Mouse (Mus musculus) adrenal gland, postnatal 14 days (tissue): Measurements from ENCODE around the gene Ankrd6. TPM values are rescaled to one million over a fixed set of nuclear protein-coding genes. Genes with fewer than 3 reads are reported as not detected.
A peak's percentile ranks its signal among the peaks of the same experiment; 100 is the strongest.

Experiments
- DNase-seq: peaks from one replicate; pipeline ENCODE4 v3.0.0; 2021; ENCODE audit warnings: mixed read lengths
- total RNA-seq: library from RNA; stranded (reverse); gene quantifications from 2 replicates; pipeline ENCODE4 v1.2.3, GENCODE M21; 2021

Gene Ankrd6
- total RNA-seq, 1 experiment from 2014 or later = 3.0 TPM

DNA sequence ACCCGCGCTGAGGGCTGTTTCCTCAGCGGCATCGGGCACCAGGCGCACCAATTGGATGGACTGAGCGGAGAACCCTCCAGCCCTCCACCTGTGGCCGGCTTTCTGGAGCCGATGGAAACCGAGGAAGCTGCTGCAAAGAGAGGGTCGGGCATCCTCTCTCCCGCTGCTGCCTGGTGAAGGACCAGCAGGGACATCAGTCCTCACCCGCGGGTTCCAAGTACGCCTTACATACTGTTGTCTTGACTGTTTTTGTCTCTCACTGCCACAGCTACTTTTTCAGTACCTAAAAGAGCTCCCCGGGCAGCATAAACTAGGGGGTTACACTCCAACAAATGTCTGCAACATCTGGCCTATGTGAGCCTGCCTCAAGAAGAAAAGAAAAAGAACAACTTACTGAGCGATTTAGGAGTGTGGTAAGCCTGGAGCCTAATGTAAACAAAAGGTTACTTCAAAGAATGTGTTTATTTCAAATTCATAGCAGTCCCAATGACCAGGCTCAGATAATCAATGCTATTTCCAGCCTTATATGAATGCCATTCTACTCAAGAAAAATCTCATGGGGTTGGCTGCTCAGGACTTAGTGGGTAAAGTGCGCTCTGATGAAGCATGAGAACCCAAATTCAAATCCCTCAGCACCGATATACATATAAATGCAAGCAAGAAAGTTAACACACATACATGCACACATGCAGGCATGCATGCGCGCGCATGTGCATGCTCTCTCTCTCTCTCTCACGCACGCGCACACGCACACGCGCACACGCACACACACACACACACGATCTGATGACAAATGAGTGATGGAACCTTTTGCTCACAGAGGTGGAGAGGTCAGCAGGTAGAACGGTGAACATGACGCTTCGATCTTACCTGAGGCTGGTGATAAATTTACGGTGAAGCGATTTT, 647 bp upstream of the Ankrd6 start:
- no peak for DNase-seq

DNA sequence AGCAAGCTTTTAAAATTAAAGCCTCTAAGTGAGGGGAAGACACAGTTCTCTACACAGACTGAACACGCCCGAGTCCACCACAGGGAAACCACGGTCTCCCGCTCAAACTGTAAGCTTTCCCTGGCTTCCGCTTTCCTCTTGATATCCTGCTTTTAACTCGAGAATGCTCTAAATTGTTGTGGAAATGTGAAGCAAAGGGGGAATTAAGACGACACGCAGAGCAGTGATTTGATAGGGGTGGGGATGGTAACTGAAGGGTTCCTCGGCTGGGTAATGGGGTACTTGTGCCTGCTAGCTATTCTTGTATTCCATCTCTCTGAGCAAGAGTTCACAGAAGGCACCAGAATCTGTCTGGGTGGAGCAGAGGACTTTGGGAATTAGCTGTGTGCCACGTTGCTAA, 1.9 kb downstream of the Ankrd6 start:
- DNase-seq = no peak

GRCm38 (mm10) chr4:32947631-32948030, 3.0 kb downstream of the Ankrd6 start:
- DNase-seq = no peak

GRCm38 (mm10) chr4:32940984-32941383, 9.7 kb downstream of the Ankrd6 start:
- DNase-seq = no peak

DNA sequence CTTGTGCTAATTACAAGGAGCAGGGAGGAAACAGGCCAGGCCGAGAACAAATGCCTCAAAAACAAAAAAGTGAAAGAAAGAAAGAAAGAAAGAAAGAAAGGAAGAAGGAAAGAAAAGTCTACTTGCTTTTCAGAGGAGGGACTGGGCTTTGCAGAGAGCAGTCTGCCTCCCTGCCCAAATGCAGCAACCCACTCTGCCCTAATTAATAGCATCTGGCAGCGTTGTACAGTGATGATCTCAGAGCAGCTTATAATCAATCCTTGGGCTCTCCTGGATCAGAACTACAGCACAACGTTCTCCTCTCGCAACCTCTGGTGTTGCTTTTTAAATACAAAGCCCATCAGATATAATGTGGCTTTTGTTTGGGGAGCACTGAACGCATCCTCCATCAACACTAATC, 10.7 kb downstream of the Ankrd6 start:
- DNase-seq = no peak

- no peak for DNase-seq
These were observed 11.1 kb downstream of the Ankrd6 start for GRCm38 (mm10) chr4:32939521-32939920.

DNA sequence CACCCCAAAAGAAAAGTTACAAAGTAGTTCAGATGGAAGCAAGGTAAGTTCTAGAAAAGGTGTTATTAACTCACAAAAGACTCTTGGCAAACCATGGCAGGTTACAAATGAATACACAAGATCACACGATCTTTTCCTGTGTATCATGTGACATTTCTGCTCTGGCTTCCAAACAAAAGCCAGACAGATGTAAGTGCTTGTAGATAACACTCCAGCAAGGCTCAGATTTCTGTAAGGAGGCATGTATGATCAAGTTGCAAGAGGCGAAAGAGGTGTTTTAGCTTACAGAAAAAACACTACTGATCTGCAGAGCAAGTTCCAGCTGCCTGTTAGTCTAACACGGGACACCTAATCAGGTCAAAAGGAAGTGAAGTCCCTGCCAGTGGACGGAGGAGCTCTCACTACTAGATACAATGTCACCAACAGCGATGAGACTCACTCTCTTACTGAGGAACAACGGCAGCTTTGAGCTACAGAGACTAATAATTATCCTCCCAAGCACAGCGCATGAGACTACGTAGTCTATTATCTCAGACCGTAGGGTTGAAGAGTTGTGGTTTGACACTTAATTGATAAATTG, 13.8 kb downstream of the Ankrd6 start:
- DNase-seq = no peak

- DNase-seq = peak; percentile 39
These were observed 18.6 kb downstream of the Ankrd6 start for GRCm38 (mm10) chr4:32932056-32932455.

DNA sequence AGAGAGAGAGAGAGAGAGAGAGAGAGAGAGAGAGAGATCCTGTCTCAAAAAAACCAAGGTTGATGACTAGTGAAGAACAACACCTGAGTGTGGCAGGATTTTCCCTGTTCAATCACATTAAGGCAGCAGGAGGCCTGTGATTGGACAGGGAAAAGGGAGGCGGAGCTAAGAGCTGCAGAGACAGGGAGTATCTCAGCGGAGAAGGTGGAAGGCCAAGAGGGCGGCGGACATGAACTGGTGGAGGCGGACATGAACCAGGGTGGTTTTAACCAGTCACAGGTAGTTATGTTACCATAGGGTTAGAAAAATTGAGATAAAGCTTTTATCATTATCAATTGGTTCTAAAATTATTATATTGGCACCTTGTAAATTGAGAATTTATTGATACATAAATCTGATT, 20.9 kb downstream of the Ankrd6 start:
- no peak for DNase-seq

- no peak for DNase-seq
These were observed 21.8 kb downstream of the Ankrd6 start for GRCm38 (mm10) chr4:32928692-32929448.

DNA sequence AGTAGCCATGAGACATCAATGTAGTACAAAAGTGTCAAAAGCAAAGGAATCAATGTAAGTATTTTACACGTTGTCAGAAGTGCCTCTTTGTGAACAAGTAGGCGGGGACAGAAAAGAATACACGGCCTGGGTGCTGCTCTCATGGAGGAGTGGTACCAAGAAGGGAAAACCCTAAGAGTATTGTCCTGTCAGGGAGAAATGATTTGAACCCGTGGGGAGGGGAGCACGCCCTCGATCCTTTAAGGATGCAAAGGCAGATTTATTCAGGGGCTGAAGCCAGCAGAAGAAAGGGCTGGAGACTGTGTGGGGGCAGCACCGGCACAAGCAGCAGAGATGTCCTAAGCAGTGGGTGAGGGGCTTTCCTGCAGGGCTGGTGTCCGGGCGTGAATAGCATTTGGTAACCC, 26.7 kb downstream of the Ankrd6 start:
- no peak for DNase-seq

- DNase-seq = peak; percentile 21
These were observed 27.2 kb downstream of the Ankrd6 start for GRCm38 (mm10) chr4:32923436-32923835.

DNA sequence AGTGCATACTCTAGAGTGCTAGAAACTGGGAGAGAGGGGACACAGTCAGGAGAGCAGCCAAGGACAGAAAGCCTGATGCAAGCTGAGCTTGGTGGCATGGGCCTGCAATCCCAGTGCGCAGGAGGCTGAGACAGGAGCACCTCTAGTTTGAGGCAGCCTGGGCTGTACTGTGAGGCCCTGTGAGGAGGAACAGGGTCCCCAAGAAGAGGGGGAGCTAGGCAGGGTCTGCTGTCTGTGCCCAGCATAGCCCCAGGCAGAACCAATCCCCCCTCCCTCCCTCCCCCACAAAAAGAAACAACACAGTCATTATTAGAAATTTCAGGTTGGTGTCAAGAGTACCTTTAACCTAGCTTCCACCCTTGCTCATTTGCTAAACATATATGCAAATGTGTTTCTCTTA, 27.8 kb downstream of the Ankrd6 start:
- DNase-seq = no peak

DNA sequence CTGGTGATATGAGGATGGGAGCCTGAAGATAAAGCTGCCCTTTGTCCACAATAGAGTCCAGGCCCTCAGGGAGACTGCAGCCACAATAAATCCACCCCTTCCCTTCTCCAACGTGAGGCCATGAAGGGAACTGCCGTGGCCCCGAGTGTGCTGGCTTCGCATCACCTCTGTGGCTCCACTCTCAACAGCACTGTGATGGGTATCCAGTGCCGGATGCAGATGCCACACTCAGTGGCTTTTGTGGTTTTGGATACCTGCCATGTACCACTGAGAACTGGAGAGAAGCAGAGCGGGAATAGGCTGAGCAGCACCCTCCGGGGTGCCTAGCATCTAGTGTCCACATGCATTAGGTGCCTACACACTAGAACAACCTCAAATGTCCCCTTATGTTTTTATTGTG, 29.8 kb downstream of the Ankrd6 start:
- no peak for DNase-seq

GRCm38 (mm10) chr4:32918571-32918970, 32.1 kb downstream of the Ankrd6 start:
- no peak for DNase-seq

- DNase-seq = no peak
These were observed 33.8 kb downstream of the Ankrd6 start for GRCm38 (mm10) chr4:32916689-32917385.

- no peak for DNase-seq
These were observed 34.7 kb downstream of the Ankrd6 start for GRCm38 (mm10) chr4:32915928-32916327.

DNA sequence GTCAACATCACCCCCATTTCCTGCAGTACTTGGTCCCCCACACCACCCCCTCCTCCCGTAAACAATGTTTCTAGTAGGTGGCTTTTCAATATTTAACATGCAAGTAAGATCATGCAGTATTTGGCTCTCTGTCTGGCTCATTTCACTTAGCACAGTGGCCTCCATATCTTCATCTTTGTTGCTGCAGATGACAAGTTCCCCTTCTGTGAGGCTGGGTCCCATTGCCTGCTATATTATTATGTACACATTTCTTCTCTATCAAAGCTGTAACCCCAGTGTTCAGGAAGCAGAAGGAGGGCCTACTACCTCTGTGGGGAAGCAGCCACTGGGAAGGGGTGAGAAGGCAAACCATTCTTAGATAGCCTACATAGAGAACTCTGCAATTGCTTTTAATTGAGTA, 40.6 kb downstream of the Ankrd6 start:
- DNase-seq = no peak

GRCm38 (mm10) chr4:32909241-32909979, 41.2 kb downstream of the Ankrd6 start:
- DNase-seq = no peak

DNA sequence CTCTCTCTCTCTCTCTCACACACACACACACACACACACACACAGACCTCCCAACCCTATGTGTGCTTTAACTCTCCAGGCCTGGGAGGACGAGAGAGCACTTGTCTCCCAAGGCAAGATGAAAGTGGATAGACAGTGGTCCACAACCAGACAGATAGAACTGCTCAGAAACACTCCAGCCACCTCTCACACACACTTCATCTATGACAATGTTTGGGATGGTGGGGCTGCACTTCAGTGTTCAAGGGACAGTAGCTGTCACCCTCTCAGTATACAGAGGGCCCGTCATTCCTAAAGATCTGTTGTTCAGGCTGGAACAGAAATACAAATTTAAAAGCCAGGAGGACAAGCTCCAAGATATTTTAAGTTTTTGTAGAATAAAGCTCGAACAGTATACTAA, 43.0 kb downstream of the Ankrd6 start:
- no peak for DNase-seq

DNA sequence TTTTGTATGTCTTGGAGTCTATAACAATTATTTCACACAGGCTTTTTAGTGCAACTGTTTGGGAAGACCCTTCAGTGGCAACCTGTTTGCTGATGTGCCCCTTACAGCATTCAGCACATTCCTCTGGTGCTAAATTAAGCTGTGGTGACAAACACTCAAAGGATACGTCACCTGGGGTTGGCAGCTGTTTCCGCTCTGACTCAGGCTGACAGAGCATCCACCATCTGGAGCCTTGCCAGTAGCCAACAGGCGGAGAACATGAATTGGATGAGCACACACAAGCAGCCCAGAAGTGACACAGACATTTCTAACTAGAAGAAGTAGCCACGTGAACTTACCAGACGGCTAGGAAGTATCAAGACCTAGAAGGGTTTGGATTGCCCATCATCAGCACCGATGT, 44.0 kb downstream of the Ankrd6 start:
- DNase-seq = peak; percentile 86

- DNase-seq = no peak
These were observed 44.7 kb downstream of the Ankrd6 start for GRCm38 (mm10) chr4:32905913-32906312.
